Mouse (Mus musculus) midbrain, embryonic 12.5 days (tissue): ENCODE data around the gene Lhx9. TPM values are rescaled to one million over a fixed set of nuclear protein-coding genes. Genes with fewer than 3 reads are reported as not detected.

Source experiments
- ATAC-seq: fragments of 200-750 bp; cut with Nextera tagmentation; 2 replicates; pipeline ENCODE4 v1.8.0; 2017; ENCODE audit warnings: low read depth, moderate TSS enrichment, moderate library complexity; ENCODE audit not compliant: low FRiP score
- H3K27ac ChIP-seq: fragments of 300-500 bp; sonication (generic); replicated peaks from 2 replicates; pipeline ENCODE4 v1.5.1; 2016; ENCODE audit warnings: mild to moderate bottlenecking
- H3K27me3 ChIP-seq: fragments of 300-500 bp; sonication (generic); 2 replicates; pipeline ENCODE4 v1.6.1; 2016; ENCODE audit warnings: mild to moderate bottlenecking
- H3K36me3 ChIP-seq: fragments of 300-500 bp; sonication (generic); 2 replicates; pipeline ENCODE4 v1.6.1; 2016
- H3K4me1 ChIP-seq: fragments of 300-500 bp; sonication (generic); 2 replicates; pipeline ENCODE4 v1.6.1; 2016
- H3K4me2 ChIP-seq: fragments of 300-500 bp; sonication (generic); replicated peaks from 2 replicates; pipeline ENCODE4 v1.6.1; 2016; ENCODE audit warnings: mild to moderate bottlenecking, moderate library complexity
- H3K4me3 ChIP-seq: fragments of 300-500 bp; sonication (generic); 2 replicates; pipeline ENCODE4 v1.5.1; 2016; ENCODE audit warnings: mild to moderate bottlenecking
- H3K9ac ChIP-seq: fragments of 300-500 bp; sonication (generic); replicated peaks from 2 replicates; pipeline ENCODE4 v1.6.1; 2016; ENCODE audit warnings: mild to moderate bottlenecking, moderate library complexity
- H3K9me3 ChIP-seq: fragments of 300-500 bp; sonication (generic); 2 replicates; pipeline ENCODE4 v1.6.1; 2016; ENCODE audit warnings: mild to moderate bottlenecking
- WGBS: fragments of 180-500 bp; shearing (Covaris S2); methylation state at CpG from one replicate; pipeline ENCODE4 v1.1.7; 2016; 5-methylcytosine and 5-hydroxymethylcytosine counted together
- polyA plus RNA-seq: library from polyadenylated mRNA; unstranded; fragments of >200 nt; fragmentation: Nextera tagmentation; extraction: Ambion mirVana; gene quantifications from 2 replicates; pipeline ENCODE4 v1.2.1, GENCODE M21; 2016

Lhx9 gene
- polyA plus RNA-seq, 1 experiment from 2014 or later = 89.4 TPM

GRCm38 (mm10) chr1:138837786-138838743 is 10.3 kb downstream of the Lhx9 start:
- Histone ChIP-seq H3K27ac (peak overlapping the region; percentile 93), H3K4me2 (peak overlapping the region; percentile 65), H3K9me3 (no peaks in the 10 kb centered on the region), H3K27me3 (peaks cover 60% of the 10 kb centered on the region), H3K36me3 (no peaks in the 10 kb centered on the region), H3K4me3 (peak overlapping the region; percentile 60), H3K4me1 (peaks cover 20% of the 10 kb centered on the region), H3K9ac (peak overlapping the region; percentile 82)
- 13% methylated on average over 27 of the region's 27 CpGs for WGBS
- ATAC-seq = no peak

GRCm38 (mm10) chr1:138835355-138835900 is 12.9 kb downstream of the Lhx9 start:
- no peaks in the 10 kb centered on the region for H3K9me3 ChIP-seq
- 0 out of 2 replicates have a peak, but pooled peaks cover 4% of the 10 kb centered on the region for H3K36me3 ChIP-seq
- peaks cover 7% of the 10 kb centered on the region; the same call in 1 of the 2 replicates for H3K4me1 ChIP-seq
- H3K27me3 ChIP-seq = peaks cover 67% of the 10 kb centered on the region
- peak overlapping the region; percentile 93; the same call in 1 of the 2 replicates for H3K27ac ChIP-seq
- peak overlapping the region; percentile 82 for H3K9ac ChIP-seq
- peak overlapping the region; percentile 65 for H3K4me2 ChIP-seq
- ATAC-seq = no peak
- peak overlapping the region; percentile 60 for H3K4me3 ChIP-seq
- WGBS = 4% methylated on average over 3 of the region's 3 CpGs

GRCm38 (mm10) chr1:138831309-138831708 is 17.1 kb downstream of the Lhx9 start:
- WGBS = 1% methylated on average over 16 of the region's 16 CpGs
- Histone ChIP-seq H3K27ac (no peak overlapping the region), H3K36me3 (0 out of 2 replicates have a peak, but pooled peaks cover 4% of the 10 kb centered on the region), H3K4me2 (peak overlapping the region; percentile 48), H3K9me3 (no peaks in the 10 kb centered on the region), H3K9ac (no peak overlapping the region), H3K4me3 (peak overlapping the region; percentile 26), H3K4me1 (no peaks in the 10 kb centered on the region), H3K27me3 (peaks cover 30% of the 10 kb centered on the region)
- ATAC-seq = peak; percentile 84; the same call in 1 of the 2 replicates

GRCm38 (mm10) chr1:138826841-138827240 is 21.5 kb downstream of the Lhx9 start:
- H3K36me3 ChIP-seq = no peaks in the 10 kb centered on the region
- H3K27me3 ChIP-seq = no peaks in the 10 kb centered on the region
- H3K27ac ChIP-seq = no peak overlapping the region
- no peak overlapping the region for H3K9ac ChIP-seq
- no peaks in the 10 kb centered on the region for H3K9me3 ChIP-seq
- ATAC-seq = no peak
- WGBS = 72% methylated on average over 6 of the region's 6 CpGs
- no peaks in the 10 kb centered on the region for H3K4me1 ChIP-seq
- H3K4me3 ChIP-seq = no peak overlapping the region
- no peak overlapping the region for H3K4me2 ChIP-seq

- ATAC-seq = peak; percentile 50; the same call in 1 of the 2 replicates
- Histone ChIP-seq H3K27me3 (no peaks in the 10 kb centered on the region), H3K36me3 (no peaks in the 10 kb centered on the region), H3K4me1 (no peaks in the 10 kb centered on the region), H3K27ac (no peak overlapping the region), H3K9ac (no peak overlapping the region), H3K4me3 (no peak overlapping the region), H3K4me2 (no peak overlapping the region), H3K9me3 (no peaks in the 10 kb centered on the region)
- 91% methylated on average over 1 of the region's 1 CpGs for WGBS
Measured at GRCm38 (mm10) chr1:138822985-138823322, 25.4 kb downstream of the Lhx9 start.

GRCm38 (mm10) chr1:138822255-138822984 is 26.0 kb downstream of the Lhx9 start:
- ATAC-seq = peak; percentile 20; the same call in 1 of the 2 replicates
- H3K36me3 ChIP-seq = no peaks in the 10 kb centered on the region
- no peak overlapping the region for H3K27ac ChIP-seq
- no peak overlapping the region for H3K4me3 ChIP-seq
- H3K27me3 ChIP-seq = no peaks in the 10 kb centered on the region
- no peak overlapping the region for H3K9ac ChIP-seq
- no peaks in the 10 kb centered on the region for H3K9me3 ChIP-seq
- no peak overlapping the region for H3K4me2 ChIP-seq
- WGBS = 86% methylated on average over 7 of the region's 7 CpGs
- H3K4me1 ChIP-seq = no peaks in the 10 kb centered on the region

- Histone ChIP-seq H3K4me1 (no peaks in the 10 kb centered on the region), H3K4me2 (no peak overlapping the region), H3K9me3 (no peaks in the 10 kb centered on the region), H3K4me3 (no peak overlapping the region), H3K27ac (no peak overlapping the region), H3K9ac (no peak overlapping the region), H3K27me3 (no peaks in the 10 kb centered on the region), H3K36me3 (no peaks in the 10 kb centered on the region)
- no peak for ATAC-seq
- 68% methylated on average over 3 of the region's 3 CpGs for WGBS
Measured at GRCm38 (mm10) chr1:138801732-138802131, 46.6 kb downstream of the Lhx9 start.

- 78% methylated on average over 3 of the region's 3 CpGs for WGBS
- Histone ChIP-seq H3K4me2 (no peak overlapping the region), H3K36me3 (no peaks in the 10 kb centered on the region), H3K4me3 (no peak overlapping the region), H3K27me3 (no peaks in the 10 kb centered on the region), H3K27ac (no peak overlapping the region), H3K9me3 (no peaks in the 10 kb centered on the region), H3K4me1 (no peaks in the 10 kb centered on the region), H3K9ac (no peak overlapping the region)
- ATAC-seq = no peak
Measured at GRCm38 (mm10) chr1:138801296-138801695, 47.1 kb downstream of the Lhx9 start.

- Histone ChIP-seq H3K27ac (no peak overlapping the region), H3K4me1 (no peaks in the 10 kb centered on the region), H3K4me2 (no peak overlapping the region), H3K9me3 (no peaks in the 10 kb centered on the region), H3K36me3 (no peaks in the 10 kb centered on the region), H3K27me3 (no peaks in the 10 kb centered on the region), H3K4me3 (no peak overlapping the region), H3K9ac (no peak overlapping the region)
- ATAC-seq = no peak
Measured at GRCm38 (mm10) chr1:138799692-138800314, 48.6 kb downstream of the Lhx9 start.

- no peak overlapping the region for H3K4me3 ChIP-seq
- no peaks in the 10 kb centered on the region for H3K27me3 ChIP-seq
- 89% methylated on average over 5 of the region's 5 CpGs for WGBS
- H3K4me2 ChIP-seq = no peak overlapping the region
- H3K9me3 ChIP-seq = no peaks in the 10 kb centered on the region
- no peak overlapping the region for H3K27ac ChIP-seq
- no peaks in the 10 kb centered on the region for H3K4me1 ChIP-seq
- no peaks in the 10 kb centered on the region for H3K36me3 ChIP-seq
- no peak for ATAC-seq
- H3K9ac ChIP-seq = no peak overlapping the region
Measured at GRCm38 (mm10) chr1:138798110-138798509, 50.3 kb downstream of the Lhx9 start.

GRCm38 (mm10) chr1:138785856-138786255 is 62.5 kb downstream of the Lhx9 start:
- H3K36me3 ChIP-seq = no peaks in the 10 kb centered on the region
- WGBS = 69% methylated on average over 10 of the region's 10 CpGs
- H3K27ac ChIP-seq = no peak overlapping the region
- H3K4me1 ChIP-seq = peaks cover 5% of the 10 kb centered on the region; the same call in 1 of the 2 replicates
- no peaks in the 10 kb centered on the region for H3K9me3 ChIP-seq
- no peaks in the 10 kb centered on the region for H3K27me3 ChIP-seq
- no peak overlapping the region for H3K4me3 ChIP-seq
- ATAC-seq = peak; percentile 63
- no peak overlapping the region for H3K4me2 ChIP-seq
- no peak overlapping the region for H3K9ac ChIP-seq
